Mouse (Mus musculus) CD4-positive helper T cell, adult 2 months (primary cell): ENCODE measurements around the gene Hist1h2ad.
A peak's percentile ranks its signal among the peaks of the same experiment; 100 is the strongest.
"Not testable (repeated sequence)": the region's sequence is repeated elsewhere in the genome, so short reads cannot be mapped to it uniquely, and the experiment has no call there.

ENCODE experiments used
- DNase-seq: peaks from one replicate; pipeline ENCODE4 v3.0.0-alpha.2; 2012; ENCODE audit warnings: low read depth, missing footprints, low spot score

The Hist1h2ad gene

GRCm38 (mm10) chr13:23573898-23574524 is at the start of gene Hist1h2ad, which contains the start of gene Hist1h2bf:
Gene Hist1h2ad, plus strand, starts transcription at chr13:23574381.
Gene Hist1h2bf, minus strand, starts transcription at chr13:23574196.
- DNase-seq: peak; percentile 96

- DNase-seq: peak; percentile 81
These were observed 49.5 kb upstream of the Hist1h2ad start for GRCm38 (mm10) chr13:23524654-23525053.

- no peak for DNase-seq
These were observed 48.3 kb upstream of the Hist1h2ad start for GRCm38 (mm10) chr13:23525901-23526300.

GRCm38 (mm10) chr13:23526312-23526711 is 47.9 kb upstream of the Hist1h2ad start:
- peak; percentile 89 for DNase-seq

GRCm38 (mm10) chr13:23529005-23529404 is 45.2 kb upstream of the Hist1h2ad start:
- no peak for DNase-seq

GRCm38 (mm10) chr13:23529480-23530165 is 44.6 kb upstream of the Hist1h2ad start:
- no peak for DNase-seq

GRCm38 (mm10) chr13:23530181-23530900 is 43.8 kb upstream of the Hist1h2ad start:
- peak; percentile 86 for DNase-seq

- DNase-seq: peak; percentile 96
These were observed 43.0 kb upstream of the Hist1h2ad start, which contains the start of gene Hist1h4h for GRCm38 (mm10) chr13:23530901-23531875. Gene Hist1h4h, plus strand, starts transcription at chr13:23531050.

GRCm38 (mm10) chr13:23532262-23533075 is 41.7 kb upstream of the Hist1h2ad start:
- peak; percentile 20 for DNase-seq

GRCm38 (mm10) chr13:23533560-23534367 is 40.4 kb upstream of the Hist1h2ad start, which contains the start of gene Hist1h2af:
Gene Hist1h2af, plus strand, starts transcription at chr13:23533906.
- DNase-seq: peak; percentile 80

- no peak for DNase-seq
These were observed 39.6 kb upstream of the Hist1h2ad start for GRCm38 (mm10) chr13:23534368-23535131.

GRCm38 (mm10) chr13:23535137-23536075 is 38.8 kb upstream of the Hist1h2ad start, which contains the start of gene Hist1h3g:
Gene Hist1h3g, plus strand, starts transcription at chr13:23535422.
- peak; percentile 91 for DNase-seq

- DNase-seq: no peak
These were observed 37.9 kb upstream of the Hist1h2ad start for GRCm38 (mm10) chr13:23536076-23536822.

GRCm38 (mm10) chr13:23537006-23537710 is 37.0 kb upstream of the Hist1h2ad start:
- no peak for DNase-seq

- DNase-seq: no peak
These were observed 35.9 kb upstream of the Hist1h2ad start for GRCm38 (mm10) chr13:23538249-23538648.

GRCm38 (mm10) chr13:23539821-23540220 is 34.4 kb upstream of the Hist1h2ad start:
- not testable (repeated sequence) for DNase-seq
